Mouse (Mus musculus): ENCODE results near the gene Hs3st6. TPM values are rescaled to one million over a fixed set of nuclear protein-coding genes. Genes with fewer than 3 reads are reported as not detected.

The Hs3st6 gene
- polyA plus RNA-seq, 1 experiment, result not detected

DNA sequence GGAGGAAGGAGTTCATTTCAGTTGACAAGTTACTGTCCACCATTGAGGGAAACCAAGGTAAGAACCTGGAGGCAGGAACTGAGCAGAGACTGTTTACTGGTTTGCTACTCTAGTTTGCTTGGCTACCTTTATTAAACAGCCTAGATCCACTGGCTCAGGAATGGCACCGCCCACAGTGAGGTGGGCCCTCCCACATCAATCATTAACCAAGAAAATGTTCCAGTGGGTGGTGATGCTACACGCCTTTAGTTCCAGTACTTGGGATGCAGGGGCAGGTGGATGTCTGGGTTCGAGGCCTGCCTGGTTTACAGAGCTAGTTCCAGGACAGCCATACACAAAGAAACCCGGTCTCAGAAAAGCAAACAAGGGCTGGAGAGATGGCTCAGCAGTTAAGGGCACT lies 14.6 kb upstream of the Hs3st6 start:
- Histone ChIP-seq H3K36me3 (replicated peaks; ENCODE audit: low read length) (peaks cover 41% of the 10 kb centered on the region), H3K27me3 (replicated peaks) (no peaks in the 10 kb centered on the region), H3K4me3 (replicated peaks) (peak overlapping the region; percentile 66), H3K9me3 (no peaks in the 10 kb centered on the region), H3K4me1 (peaks cover 38% of the 10 kb centered on the region)
- TF ChIP-seq GATA1 (IDR thresholded peaks at IDR 0.05; ENCODE audit: borderline replicate concordance, low read length), result no peak
- no peak for TF ChIP-seq FLI1 (IDR thresholded peaks at IDR 0.05; ENCODE audit: low read length)

DNA sequence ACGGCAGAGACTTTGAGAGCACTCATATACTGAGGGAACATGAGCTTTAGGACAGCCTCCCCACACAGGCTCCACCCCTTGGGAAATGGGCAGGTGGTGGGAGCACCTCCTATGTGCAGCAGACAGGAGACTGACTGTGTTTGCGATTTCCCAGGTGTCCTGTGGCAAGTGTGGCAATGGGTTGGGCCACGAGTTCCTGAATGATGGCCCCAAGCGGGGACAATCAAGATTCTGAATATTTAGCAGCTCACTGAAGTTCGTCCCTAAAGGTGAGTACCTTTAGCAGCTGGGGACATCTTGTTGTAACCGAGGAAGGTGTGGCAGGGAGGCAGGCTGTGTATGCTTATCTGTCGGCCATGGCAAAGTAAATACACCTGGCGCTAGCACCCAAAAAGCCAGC lies 12.9 kb upstream of the Hs3st6 start:
- no peak for TF ChIP-seq FLI1 (IDR thresholded peaks at IDR 0.05; ENCODE audit: low read length)
- no peak for TF ChIP-seq GATA1 (IDR thresholded peaks at IDR 0.05; ENCODE audit: borderline replicate concordance, low read length)
- Histone ChIP-seq H3K27me3 (replicated peaks) (no peaks in the 10 kb centered on the region), H3K4me3 (replicated peaks) (no peak overlapping the region), H3K4me1 (peaks cover 42% of the 10 kb centered on the region), H3K9me3 (no peaks in the 10 kb centered on the region), H3K36me3 (replicated peaks; ENCODE audit: low read length) (peaks cover 48% of the 10 kb centered on the region)

DNA sequence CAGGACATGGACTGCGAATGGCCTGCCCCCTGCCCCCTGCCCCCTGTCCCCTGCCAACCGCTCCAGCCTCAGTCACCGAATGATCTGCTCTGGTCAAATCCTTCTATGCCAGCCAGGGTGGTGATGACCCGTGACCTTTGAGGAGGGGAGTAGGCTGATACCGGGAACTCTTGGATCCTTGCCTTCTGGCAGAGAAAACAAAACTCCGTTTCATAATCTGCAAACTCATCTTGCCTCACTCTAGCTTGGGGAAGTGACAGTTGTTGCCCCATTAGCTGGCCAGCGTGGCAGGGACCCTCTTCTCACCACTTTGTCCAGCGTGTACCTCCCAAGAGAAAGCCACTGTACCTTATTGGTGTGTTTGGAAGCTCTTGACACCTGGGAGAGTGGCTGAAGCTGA lies 10.5 kb upstream of the Hs3st6 start:
- TF ChIP-seq FLI1 (IDR thresholded peaks at IDR 0.05; ENCODE audit: low read length) (no peak), GATA1 (IDR thresholded peaks at IDR 0.05; ENCODE audit: borderline replicate concordance, low read length) (no peak)
- H3K27me3 ChIP-seq (replicated peaks), result peaks cover 13% of the 10 kb centered on the region
- H3K4me1 ChIP-seq, result peaks cover 33% of the 10 kb centered on the region
- no peaks in the 10 kb centered on the region for H3K9me3 ChIP-seq
- H3K4me3 ChIP-seq (replicated peaks), result no peak overlapping the region
- peaks cover 48% of the 10 kb centered on the region for H3K36me3 ChIP-seq (replicated peaks; ENCODE audit: low read length)

DNA sequence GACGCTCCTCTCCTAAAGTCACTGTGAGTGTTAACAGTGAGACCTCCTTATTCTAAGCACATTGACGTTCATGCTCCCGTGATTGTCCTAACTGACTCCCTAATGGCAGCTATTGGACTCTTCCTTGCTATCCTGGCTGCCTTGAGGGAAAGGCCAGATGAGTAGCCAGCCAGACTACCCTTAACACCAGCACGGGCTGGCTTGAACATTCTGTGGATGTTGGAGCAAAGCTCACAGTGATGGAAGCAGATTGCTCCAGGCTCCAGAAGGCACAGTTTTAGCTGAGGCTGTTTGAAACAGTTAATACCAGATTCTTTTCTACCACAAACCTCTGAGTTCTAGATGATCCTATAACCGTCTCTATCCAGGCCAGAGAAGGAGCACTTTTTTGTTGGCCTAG lies 8.9 kb upstream of the Hs3st6 start:
- peaks cover 48% of the 10 kb centered on the region for H3K36me3 ChIP-seq (replicated peaks; ENCODE audit: low read length)
- H3K9me3 ChIP-seq, result no peaks in the 10 kb centered on the region
- H3K4me1 ChIP-seq, result peaks cover 22% of the 10 kb centered on the region
- no peak overlapping the region for H3K4me3 ChIP-seq (replicated peaks)
- peaks cover 26% of the 10 kb centered on the region for H3K27me3 ChIP-seq (replicated peaks)
- TF ChIP-seq GATA1 (IDR thresholded peaks at IDR 0.05; ENCODE audit: borderline replicate concordance, low read length) (no peak), FLI1 (IDR thresholded peaks at IDR 0.05; ENCODE audit: low read length) (no peak)

DNA sequence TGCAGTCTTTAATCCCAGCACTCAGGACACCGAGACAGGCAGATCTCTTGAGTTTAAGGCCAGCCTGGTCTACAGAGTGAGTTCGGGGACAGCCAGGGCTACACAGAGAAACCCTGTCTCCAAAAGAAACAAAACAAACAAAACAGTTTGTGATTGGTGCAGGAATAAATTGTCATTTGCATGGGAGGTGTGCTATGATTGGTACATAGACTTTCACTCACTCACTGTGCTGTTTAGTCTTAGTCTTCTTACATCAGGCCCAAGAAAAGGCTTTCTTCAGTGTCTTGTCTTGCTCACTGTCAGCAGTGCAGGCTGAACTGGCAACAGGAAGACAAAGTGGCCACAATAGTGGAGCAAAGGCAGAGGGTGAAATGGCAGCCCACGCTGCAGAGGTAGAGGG lies 8.4 kb upstream of the Hs3st6 start:
- peaks cover 31% of the 10 kb centered on the region for H3K27me3 ChIP-seq (replicated peaks)
- TF ChIP-seq FLI1 (IDR thresholded peaks at IDR 0.05; ENCODE audit: low read length) (no peak), GATA1 (IDR thresholded peaks at IDR 0.05; ENCODE audit: borderline replicate concordance, low read length) (no peak)
- H3K4me1 ChIP-seq, result peaks cover 19% of the 10 kb centered on the region
- H3K9me3 ChIP-seq, result no peaks in the 10 kb centered on the region
- H3K36me3 ChIP-seq (replicated peaks; ENCODE audit: low read length), result peaks cover 44% of the 10 kb centered on the region
- H3K4me3 ChIP-seq (replicated peaks), result no peak overlapping the region

DNA sequence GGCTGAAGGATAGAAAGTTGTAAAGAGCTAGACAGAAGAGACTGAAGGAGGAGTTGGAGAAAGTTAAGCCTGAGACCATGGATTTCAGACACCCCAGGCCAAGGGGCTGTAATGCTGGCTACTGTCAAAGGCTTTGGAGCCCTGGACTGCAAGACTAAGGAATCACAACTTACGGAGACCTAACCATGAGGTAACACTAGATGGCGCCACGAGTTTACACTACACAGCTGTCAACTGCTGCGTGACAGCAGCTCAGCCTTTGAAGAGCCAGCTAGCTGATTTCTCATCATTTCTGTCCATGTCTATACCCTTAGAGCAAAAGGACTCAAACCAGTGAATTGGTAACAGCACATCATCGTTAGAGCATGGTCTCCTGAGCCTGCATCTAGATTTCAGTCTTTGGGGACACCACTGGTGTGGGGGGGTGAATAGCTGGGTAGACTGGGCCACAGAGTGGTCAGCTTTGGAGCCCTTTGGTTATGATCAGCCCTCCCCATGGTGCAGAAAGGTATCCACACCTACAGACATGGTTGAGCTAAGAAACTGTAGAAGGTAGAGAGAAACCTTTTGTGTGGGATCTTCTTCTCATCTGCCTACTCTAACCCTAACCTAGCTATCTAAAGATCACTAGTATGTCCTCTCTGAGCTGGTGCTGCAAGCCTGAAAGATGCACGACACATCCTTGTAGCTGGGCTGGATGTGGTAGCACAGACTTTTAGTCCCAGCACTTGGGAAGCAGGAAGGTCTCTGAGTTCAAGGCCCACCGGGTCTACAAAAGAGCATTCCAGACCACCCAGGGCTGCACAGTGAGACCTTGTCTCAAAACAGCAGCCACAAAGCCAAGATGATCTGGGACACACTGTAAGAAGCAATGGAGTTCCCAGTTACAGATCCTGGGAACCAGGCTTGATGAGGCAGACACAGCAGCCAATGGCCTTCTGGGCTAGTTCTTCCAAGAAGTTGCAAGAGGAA lies 7.0 kb upstream of the Hs3st6 start:
- Histone ChIP-seq H3K4me3 (replicated peaks) (no peak overlapping the region), H3K27me3 (replicated peaks) (peaks cover 42% of the 10 kb centered on the region), H3K4me1 (peaks cover 18% of the 10 kb centered on the region), H3K9me3 (no peaks in the 10 kb centered on the region), H3K36me3 (replicated peaks; ENCODE audit: low read length) (peaks cover 31% of the 10 kb centered on the region)
- TF ChIP-seq GATA1 (IDR thresholded peaks at IDR 0.05; ENCODE audit: borderline replicate concordance, low read length), result no peak
- no peak for TF ChIP-seq FLI1 (IDR thresholded peaks at IDR 0.05; ENCODE audit: low read length)

DNA sequence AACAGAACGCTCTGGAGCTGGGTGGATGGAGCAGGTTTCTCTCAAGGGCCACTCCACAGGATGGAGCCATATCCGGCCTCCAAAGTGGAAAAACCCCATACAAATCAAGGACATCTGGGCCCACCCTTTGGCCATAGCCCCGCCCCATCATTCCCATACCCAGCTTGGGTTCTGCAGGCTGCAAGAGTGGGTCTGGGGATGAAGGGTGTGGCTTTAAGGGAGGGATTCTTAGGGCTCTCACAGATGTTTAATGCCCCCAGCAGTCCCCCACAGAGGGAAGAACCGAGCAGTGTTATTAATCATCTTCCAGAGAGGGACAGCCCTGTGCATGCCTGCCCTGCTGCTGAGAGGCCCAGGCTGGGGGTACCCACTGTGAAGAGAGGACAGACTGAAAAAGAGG lies 5.8 kb upstream of the Hs3st6 start:
- no peak for TF ChIP-seq GATA1 (IDR thresholded peaks at IDR 0.05; ENCODE audit: borderline replicate concordance, low read length)
- TF ChIP-seq FLI1 (IDR thresholded peaks at IDR 0.05; ENCODE audit: low read length), result no peak
- Histone ChIP-seq H3K4me1 (peaks cover 30% of the 10 kb centered on the region), H3K27me3 (replicated peaks) (peaks cover 54% of the 10 kb centered on the region), H3K4me3 (replicated peaks) (no peak overlapping the region), H3K36me3 (replicated peaks; ENCODE audit: low read length) (peaks cover 19% of the 10 kb centered on the region), H3K9me3 (no peaks in the 10 kb centered on the region)

DNA sequence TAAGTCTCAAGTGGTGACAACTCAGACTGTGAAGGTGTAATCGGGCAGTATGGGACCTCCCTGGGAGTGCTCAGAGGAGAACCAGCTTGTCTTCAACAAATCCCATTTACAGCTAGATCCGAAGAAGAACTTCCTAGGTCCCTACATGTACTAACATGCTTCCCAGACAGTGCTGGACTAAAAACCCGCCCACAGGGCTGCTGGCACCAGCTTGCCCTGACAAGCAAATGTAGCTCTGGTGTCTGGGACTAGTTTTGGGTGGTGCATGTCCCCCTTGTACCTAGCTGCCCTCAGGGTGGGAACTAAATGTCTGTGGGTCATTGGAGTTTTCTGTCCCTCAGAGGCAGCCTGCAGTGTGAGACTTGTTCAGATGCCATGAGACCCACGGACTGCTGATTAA lies 1.3 kb upstream of the Hs3st6 start:
- H3K27me3 ChIP-seq (replicated peaks), result peaks cover 92% of the 10 kb centered on the region
- no peak for TF ChIP-seq FLI1 (IDR thresholded peaks at IDR 0.05; ENCODE audit: low read length)

DNA sequence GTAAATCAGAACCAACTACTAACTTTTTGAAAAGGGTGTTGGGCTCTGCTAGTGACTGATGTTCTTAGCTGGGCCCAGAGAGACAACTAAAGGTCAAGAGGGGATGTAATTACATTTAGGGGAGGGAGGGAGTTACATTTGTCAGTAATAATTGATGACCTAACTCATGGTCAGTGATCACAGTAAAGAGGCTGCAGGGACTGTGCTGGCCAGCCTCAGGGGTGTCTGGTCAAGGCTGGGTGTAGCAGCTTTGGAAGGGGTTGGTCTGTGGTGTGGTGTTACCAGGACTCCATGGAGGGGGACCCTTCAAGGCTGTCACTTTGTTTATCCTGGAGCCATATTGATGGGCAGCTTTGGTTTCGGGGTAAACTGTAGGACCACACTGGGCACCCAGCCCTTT lies 4.6 kb downstream of the Hs3st6 start:
- no peak for TF ChIP-seq FLI1 (IDR thresholded peaks at IDR 0.05; ENCODE audit: low read length)
- TF ChIP-seq GATA1 (IDR thresholded peaks at IDR 0.05; ENCODE audit: borderline replicate concordance, low read length), result no peak
- Histone ChIP-seq H3K4me3 (replicated peaks) (no peak overlapping the region), H3K9me3 (no peaks in the 10 kb centered on the region), H3K36me3 (replicated peaks; ENCODE audit: low read length) (no peaks in the 10 kb centered on the region), H3K4me1 (peaks cover 29% of the 10 kb centered on the region), H3K27me3 (replicated peaks) (peaks cover 93% of the 10 kb centered on the region)

More for the DNA sequence above, 1.3 kb upstream of the Hs3st6 start:
- no peak overlapping the region for H3K4me3 ChIP-seq (replicated peaks)
- H3K9me3 ChIP-seq, result no peaks in the 10 kb centered on the region
- H3K4me1 ChIP-seq, result peaks cover 38% of the 10 kb centered on the region
- H3K36me3 ChIP-seq (replicated peaks; ENCODE audit: low read length), result no peaks in the 10 kb centered on the region

DNA sequence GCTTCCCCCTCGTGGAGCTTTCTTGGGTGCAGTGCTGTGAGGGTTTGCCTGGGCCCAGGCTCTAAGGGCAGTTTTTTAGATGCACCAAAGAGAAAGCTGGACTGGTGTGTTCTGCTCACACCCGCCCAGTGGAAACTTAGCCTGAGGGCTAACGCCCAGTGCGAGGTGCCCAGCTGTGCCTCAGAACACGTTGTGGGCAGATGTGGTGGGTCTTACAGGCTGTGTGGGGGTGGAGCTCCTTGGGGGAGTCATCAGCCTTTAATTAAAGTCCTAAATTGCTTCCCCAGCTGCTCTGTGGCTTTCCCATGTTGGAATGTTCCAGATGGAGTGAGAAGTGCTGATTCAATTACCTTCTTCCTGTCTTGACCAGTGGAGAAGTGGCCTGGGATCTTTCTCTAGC lies 8.3 kb downstream of the Hs3st6 start:
- TF ChIP-seq FLI1 (IDR thresholded peaks at IDR 0.05; ENCODE audit: low read length) (no peak), GATA1 (IDR thresholded peaks at IDR 0.05; ENCODE audit: borderline replicate concordance, low read length) (no peak)
- Histone ChIP-seq H3K36me3 (replicated peaks; ENCODE audit: low read length) (no peaks in the 10 kb centered on the region), H3K9me3 (no peaks in the 10 kb centered on the region), H3K27me3 (replicated peaks) (peaks cover 84% of the 10 kb centered on the region), H3K4me1 (peaks cover 23% of the 10 kb centered on the region), H3K4me3 (replicated peaks) (no peak overlapping the region)
